Mouse (Mus musculus): ENCODE measurements around the gene Ifngr1.

The Ifngr1 gene

DNA sequence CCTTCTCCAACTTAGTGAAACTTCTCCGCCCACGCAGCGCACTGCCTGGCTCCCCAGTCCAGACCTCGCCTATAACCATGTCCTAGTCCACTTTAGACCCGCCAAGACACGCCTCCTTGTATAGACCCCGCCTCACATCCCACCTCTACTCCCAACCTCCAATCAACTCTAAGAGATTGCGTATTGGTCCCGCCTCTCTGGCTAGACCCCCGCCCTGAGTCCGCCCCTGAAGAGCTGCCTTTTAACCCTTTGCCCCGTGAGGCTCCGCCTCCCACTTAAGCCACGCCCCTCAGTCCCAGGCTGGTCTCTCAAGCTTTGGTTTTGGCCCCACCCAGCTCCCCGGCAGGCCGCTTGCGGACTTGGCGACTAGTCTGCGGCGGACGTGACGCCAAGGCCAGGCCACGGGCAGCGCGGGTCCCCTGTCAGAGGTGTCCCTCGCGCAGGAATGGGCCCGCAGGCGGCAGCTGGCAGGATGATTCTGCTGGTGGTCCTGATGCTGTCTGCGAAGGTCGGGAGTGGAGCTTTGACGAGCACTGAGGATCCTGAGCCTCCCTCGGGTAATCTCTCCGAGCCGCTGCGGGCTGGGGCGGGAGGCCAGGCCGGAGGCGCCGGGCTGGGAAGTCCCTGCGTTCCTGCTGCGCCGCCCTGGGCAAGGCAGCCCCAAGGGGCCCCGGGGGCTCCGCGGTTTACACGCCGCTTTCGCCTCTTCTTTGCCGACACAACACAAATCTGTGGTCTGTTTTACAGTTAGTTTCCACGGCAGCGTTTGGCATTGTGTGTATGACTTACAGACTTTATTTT, at the start of gene Ifngr1:
Ifngr1 (plus strand) TSS at position 309 of the 801 bp plus-strand sequence.
- DNase-seq, result peak; percentile 100

DNA sequence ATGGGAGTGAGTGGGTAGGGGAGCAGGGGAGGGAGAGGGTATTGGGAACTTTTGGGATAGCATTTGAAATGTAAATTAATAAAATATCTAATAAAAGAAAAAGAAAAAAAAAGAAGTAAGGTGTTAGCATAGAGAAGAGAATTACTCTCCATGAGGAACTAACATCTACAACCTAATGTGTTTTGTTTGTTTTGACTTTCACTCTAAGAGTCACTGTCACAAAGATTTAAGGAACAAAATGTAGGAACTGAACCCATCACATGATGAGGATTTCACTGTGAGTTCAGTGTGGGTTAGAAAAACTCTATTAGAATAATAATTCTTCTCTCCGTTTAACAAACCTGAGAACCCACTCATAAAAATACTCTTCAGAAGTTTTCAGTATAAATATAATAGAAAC, 44.9 kb upstream of the Ifngr1 start:
- DNase-seq, result no peak

GRCm38 (mm10) chr10:19548016-19548415, 43.7 kb upstream of the Ifngr1 start:
- DNase-seq, result no peak

- DNase-seq, result no peak
Observed at GRCm38 (mm10) chr10:19548491-19548890, 43.3 kb upstream of the Ifngr1 start.

DNA sequence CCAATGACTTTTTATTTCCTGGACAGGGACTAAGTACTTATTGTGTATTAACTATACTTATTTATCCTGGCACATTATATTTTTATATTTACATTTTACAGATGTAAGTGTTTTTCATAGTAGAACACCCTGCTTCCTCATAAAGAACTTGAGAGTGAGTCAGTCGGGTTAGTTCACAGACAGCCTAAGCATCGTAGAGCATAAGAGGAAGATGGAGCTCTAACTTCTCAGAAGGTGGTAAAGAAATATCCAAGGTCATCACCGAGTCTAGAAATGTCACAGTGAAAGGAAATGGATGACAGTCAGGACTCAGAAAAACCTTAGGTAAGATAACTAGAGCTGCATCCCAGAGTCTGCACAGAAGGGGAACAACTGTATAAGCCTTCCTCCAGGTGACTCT, 40.2 kb upstream of the Ifngr1 start:
- no peak for DNase-seq

GRCm38 (mm10) chr10:19553857-19554256, 37.9 kb upstream of the Ifngr1 start:
- no peak for DNase-seq

DNA sequence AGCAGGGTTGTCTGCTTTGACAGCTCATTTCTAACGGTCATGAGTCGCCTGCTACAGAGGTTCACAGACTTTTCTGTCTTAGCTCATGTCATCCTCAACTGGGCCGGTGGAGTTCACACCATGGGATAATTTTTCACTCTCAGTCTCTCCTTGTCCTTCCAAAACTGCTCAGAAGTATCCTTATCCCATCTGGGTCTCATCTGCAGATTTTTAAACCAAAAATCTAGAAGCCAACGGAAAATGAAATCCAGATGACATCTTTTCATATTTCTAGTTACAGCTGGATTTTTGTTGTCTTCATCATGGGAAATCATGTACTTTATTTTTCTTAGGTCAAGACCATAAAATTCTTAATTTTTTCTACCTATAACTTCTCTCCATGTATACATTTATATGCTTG, 34.1 kb upstream of the Ifngr1 start:
- no peak for DNase-seq

DNA sequence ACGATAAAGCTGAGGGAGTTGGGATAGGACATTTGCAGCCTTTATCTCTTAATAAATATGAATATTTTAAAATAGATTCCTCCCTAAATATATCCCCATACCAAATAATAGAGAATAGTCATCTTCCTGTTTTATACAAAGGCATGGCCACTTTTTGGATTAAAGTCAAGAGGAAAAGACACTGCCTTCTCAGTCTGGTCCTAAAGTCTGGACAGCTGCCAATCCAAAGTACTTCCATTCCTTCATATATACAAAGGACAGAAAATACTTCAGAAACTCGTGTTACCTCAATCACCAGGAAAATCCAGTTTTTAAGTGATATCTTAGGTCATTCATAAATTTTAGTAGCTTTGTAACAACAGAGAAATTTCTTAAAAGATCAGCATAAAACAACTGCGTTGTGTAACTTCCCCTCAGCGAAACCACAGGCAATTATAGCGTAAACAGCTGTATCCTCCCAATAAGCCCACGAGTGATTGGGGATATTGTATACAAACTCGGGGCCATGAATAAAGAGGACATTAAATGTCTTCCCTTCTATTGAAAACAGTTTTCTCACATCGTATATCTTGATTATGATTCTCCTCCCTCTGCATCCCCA, 32.1 kb upstream of the Ifngr1 start:
- no peak for DNase-seq

DNA sequence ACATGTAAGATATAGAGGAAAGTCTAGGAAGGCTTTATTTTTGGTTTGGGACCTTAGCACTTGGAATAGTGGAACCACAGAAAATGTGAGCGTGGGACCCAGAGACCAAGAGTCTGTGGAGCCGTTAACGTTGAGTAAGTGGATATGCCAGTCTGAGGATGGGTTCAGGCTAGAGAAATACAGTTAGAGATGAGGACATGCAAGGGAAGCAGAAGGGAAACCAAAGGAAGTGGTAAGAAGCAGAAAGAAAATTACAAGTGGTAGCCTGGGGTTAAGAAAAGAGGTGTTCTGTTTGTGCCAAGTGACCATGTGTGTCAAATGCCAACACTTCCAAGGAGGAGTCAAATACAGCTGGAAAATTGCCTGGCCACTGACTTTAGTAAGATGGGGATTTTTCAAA, 29.2 kb upstream of the Ifngr1 start:
- DNase-seq, result no peak

DNA sequence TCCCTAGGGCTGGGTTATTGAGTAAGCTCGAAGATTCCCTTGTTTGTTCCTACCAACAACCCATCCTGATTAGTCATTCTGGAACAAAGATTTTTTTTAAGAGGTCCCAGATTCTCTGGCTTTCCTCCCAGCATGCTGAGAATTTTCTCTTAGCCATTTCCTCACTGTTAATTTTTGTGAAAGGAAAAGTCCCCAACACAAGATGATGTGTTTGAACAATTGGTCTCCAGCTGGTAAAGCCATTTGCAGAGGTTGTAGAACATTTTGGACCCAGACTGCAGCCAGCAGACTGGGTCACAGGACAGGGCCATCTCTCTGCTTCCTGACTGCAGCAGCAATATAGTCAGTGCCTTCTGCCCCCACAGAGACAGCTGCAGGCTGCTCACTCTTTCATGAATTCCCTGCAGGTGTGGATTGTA, 28.3 kb upstream of the Ifngr1 start:
- no peak for DNase-seq

DNA sequence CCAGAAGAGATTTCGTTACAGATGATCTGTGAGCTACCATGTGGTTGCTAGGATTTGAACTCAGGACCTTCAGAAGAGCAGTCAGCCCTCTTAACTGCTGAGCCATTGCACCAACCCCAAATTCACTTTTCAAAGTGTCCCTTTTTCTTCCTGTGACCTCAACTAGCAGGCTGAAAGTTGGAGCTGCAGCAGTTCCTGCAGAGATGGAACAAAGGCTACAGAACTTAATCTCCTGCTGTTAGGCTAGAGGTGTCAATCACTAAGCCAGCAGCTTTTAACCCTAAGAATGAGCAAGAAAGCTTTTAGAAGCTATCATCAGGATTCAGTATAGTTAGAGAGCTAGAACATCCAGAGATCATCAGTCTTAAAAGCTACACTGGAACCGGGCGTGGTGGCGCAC, 24.3 kb upstream of the Ifngr1 start:
- DNase-seq, result no peak

GRCm38 (mm10) chr10:19570288-19570687, 21.5 kb upstream of the Ifngr1 start:
- DNase-seq, result no peak

GRCm38 (mm10) chr10:19570716-19571115, 21.0 kb upstream of the Ifngr1 start:
- no peak for DNase-seq

DNA sequence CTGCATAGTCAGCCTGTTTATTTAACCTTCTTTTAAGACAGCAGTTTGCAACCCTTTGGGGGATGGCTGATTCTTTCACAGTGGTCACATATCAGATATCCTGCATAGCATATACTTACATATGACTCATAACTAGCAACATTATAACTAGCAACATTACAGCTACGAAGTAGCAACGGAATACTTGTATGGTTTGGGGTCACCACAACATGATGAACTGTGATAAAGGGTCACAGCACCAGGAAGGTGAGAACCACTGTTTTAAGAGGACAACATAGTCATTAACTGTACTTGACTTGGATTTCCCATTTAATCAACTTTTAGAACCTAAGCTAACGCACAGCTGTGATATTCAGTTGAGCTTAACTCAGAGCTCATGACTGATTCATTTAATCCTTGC, 14.2 kb upstream of the Ifngr1 start:
- DNase-seq, result no peak

GRCm38 (mm10) chr10:19578001-19578400, 13.7 kb upstream of the Ifngr1 start:
- no peak for DNase-seq

- no peak for DNase-seq
Observed at GRCm38 (mm10) chr10:19578409-19578986, 13.3 kb upstream of the Ifngr1 start.

DNA sequence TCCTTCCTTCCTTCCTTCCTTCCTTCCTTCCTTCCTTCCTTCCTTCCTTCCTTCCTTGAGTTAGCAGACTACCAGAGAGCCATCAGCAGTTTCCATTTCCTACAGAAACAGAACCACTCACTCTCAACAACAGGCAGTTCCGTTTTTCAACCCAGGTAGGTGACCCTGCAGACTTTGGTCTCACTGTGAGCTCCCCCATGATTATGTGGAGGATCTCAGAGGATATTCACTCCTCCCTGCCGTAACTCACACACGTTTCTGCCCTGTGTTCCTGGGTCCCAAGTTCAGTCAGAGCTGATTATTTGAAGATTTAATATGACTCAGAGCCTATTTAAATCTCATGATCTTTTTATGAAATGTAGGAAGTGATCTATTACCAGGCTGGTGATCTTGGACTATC, 11.1 kb upstream of the Ifngr1 start:
- no peak for DNase-seq

DNA sequence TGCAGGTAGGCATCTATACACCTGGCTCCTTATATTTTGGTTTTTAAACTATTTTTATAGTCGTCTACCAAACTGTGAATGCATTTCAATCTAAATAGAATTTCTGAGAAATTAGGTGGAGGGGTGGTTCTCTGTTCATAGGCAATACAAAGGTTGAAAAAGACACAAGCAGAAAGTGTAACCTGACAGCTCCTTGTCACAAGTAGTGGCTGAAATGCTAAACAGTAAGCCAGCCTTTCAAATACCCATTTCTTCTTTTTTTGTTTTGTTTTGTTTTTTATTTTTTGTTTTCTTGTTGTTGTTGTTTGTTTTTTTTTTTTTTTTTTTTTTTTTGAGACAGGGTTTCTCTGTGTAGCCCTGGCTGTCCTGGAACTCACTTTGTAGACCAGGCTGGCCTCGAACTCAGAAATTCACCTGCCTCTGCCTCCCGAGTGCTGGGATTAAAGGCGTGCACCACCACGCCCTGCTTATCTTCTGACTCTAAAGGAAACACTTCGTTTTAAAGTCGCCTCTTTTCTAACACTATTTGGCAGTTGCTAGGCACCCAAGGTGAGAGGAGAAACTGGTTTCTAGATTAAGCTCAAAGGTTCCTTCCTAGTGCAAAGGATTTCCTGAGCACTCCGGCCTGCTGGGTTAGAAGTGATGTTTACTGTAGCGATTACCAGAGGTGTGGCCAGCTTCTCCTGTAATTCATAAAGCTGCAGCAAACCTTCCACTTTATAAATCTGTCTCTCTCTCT, 9.7 kb upstream of the Ifngr1 start:
- no peak for DNase-seq

DNA sequence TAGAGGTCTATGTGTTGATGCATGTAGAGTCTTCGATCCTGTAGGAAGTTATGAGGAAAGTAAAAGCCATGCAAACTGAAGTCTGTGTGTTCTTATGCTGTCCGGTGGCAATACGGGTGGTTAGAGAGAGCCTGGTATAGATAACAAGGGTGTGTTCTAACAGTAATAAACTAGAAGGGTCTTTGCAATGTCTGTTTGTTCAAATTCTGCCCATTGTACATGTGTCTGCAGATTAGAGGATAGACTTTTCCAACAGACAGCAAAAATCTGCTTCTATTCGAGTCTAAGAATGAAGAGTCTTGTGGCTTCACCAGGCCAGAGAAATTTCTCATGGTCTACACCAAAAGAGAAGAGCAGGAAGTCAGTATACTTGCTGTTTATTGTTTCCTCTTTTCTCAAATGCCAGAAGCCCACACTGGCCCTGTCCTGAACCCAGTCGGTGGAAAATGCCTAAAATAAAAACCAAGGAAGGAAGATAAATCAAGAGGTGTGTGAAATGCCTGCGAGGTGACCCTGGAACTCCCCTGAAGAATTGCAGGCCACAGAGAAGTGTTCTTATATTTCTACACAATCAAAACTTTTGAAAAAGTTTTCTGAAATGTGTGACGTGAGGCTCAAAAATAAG, 8.8 kb upstream of the Ifngr1 start:
- no peak for DNase-seq

GRCm38 (mm10) chr10:19584064-19584463, 7.7 kb upstream of the Ifngr1 start:
- DNase-seq, result no peak

DNA sequence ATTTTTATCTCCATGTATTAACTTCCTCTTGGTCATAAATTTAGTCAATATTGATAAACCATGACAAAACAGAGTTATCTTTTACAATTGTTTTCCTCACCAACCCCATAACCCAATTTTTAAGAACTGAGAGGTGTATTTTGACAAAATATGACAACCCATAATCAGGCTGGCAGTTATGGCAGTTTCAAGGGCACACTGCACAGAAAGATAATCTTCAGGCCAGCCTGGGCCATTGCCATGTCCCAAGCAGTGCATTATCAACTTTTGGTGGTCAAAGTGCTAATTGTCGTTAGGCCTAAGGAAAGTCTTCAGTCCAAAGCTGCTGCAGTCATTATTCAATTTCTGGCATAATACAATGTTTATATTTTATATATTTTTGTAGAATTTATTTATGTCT, 6.9 kb upstream of the Ifngr1 start:
- DNase-seq, result no peak

DNA sequence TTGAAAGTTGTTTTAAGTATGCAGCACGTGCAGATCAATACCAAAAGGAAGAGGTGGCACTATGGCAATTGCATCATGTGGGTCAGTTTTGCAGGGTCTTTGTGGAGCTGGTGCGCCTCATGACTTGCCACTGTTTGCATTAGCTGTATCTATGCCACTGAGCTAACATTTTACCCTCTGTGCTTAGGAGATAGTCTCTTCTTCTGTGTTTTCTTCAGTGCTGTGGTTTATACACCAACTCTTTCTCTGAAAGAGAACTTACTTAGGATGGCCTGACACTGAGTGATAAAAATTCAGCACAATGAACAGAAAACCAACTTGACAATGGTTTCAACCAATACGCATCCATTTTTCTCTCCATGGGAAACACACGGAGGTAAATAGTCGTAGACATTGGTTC, 5.9 kb upstream of the Ifngr1 start:
- DNase-seq, result no peak

- no peak for DNase-seq
Observed at GRCm38 (mm10) chr10:19587281-19587680, 4.5 kb upstream of the Ifngr1 start.
